Mouse (Mus musculus) forebrain, embryonic 13.5 days (tissue): ENCODE results near the gene Plxdc1. TPM values are rescaled to one million over a fixed set of nuclear protein-coding genes. Genes with fewer than 3 reads are reported as not detected.

Source experiments
- ATAC-seq: fragments of 200-750 bp; cut with Nextera tagmentation; 2 replicates; pipeline ENCODE4 v1.8.0; 2017
- H3K27ac ChIP-seq: fragments of 300-500 bp; sonication (generic); 2 replicates; pipeline ENCODE4 v1.5.1; 2015; ENCODE audit warnings: inconsistent platforms, mild to moderate bottlenecking, moderate library complexity
- H3K27me3 ChIP-seq: fragments of 300-500 bp; sonication (generic); 2 replicates; pipeline ENCODE4 v1.6.1; 2015; ENCODE audit warnings: mild to moderate bottlenecking, inconsistent platforms
- H3K36me3 ChIP-seq: fragments of 300-500 bp; sonication (generic); 2 replicates; pipeline ENCODE4 v1.6.1; 2015; ENCODE audit warnings: mild to moderate bottlenecking, inconsistent platforms; ENCODE audit not compliant: poor library complexity, severe bottlenecking
- H3K4me1 ChIP-seq: fragments of 300-500 bp; sonication (generic); 2 replicates; pipeline ENCODE4 v1.6.1; 2015; ENCODE audit warnings: inconsistent platforms
- H3K4me2 ChIP-seq: fragments of 300-500 bp; sonication (generic); 2 replicates; pipeline ENCODE4 v1.6.1; 2015; ENCODE audit warnings: inconsistent platforms, mild to moderate bottlenecking, moderate library complexity
- H3K4me3 ChIP-seq: fragments of 300-500 bp; sonication (generic); 2 replicates; pipeline ENCODE4 v1.5.1; 2015; ENCODE audit warnings: mild to moderate bottlenecking, inconsistent platforms
- H3K9ac ChIP-seq: fragments of 300-500 bp; sonication (generic); 2 replicates; pipeline ENCODE4 v1.6.1; 2015; ENCODE audit warnings: mild to moderate bottlenecking, inconsistent platforms
- H3K9me3 ChIP-seq: fragments of 300-500 bp; sonication (generic); replicated peaks from 2 replicates; pipeline ENCODE4 v1.6.1; 2016; ENCODE audit warnings: inconsistent platforms
- WGBS: fragments of 180-500 bp; shearing (Covaris S2); methylation state at CpG from one replicate; pipeline ENCODE4 v1.1.7; 2015; 5-methylcytosine and 5-hydroxymethylcytosine counted together
- polyA plus RNA-seq: library from polyadenylated mRNA; unstranded; fragments of >200 nt; fragmentation: Nextera tagmentation; extraction: Ambion mirVana; gene quantifications from 2 replicates; pipeline ENCODE4 v1.2.1, GENCODE M21; 2015

The Plxdc1 gene
- polyA plus RNA-seq, 1 experiment from 2014 or later: 0.34 TPM

DNA sequence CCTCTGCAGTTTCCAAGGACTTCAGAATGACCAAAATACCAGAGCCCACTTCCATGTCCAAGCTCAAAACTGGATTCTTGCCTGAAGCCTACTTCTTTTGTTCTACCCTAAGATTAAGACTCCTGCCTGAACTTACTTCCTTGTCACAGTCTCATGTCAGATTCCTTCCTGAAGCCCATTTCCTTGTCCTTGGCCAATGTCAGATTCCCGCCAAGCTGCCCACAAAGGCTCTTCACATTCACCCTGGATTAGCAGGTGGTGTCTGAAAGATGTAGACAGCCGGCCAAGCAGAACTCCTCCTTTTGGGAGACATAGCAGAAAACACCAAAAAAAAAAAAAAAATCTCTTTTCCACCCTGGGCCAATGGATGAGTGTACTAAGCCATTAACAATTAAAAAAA lies 70.8 kb downstream of the Plxdc1 start:
- Histone ChIP-seq H3K4me3 (no peak overlapping the region), H3K9ac (no peak overlapping the region), H3K27ac (no peak overlapping the region), H3K36me3 (no peaks in the 10 kb centered on the region), H3K9me3 (no peaks in the 10 kb centered on the region), H3K27me3 (no peaks in the 10 kb centered on the region), H3K4me2 (no peak overlapping the region), H3K4me1 (peaks cover 3% of the 10 kb centered on the region; the same call in 1 of the 2 replicates)
- ATAC-seq: no peak
- WGBS: 93% methylated on average over 2 of the region's 2 CpGs

DNA sequence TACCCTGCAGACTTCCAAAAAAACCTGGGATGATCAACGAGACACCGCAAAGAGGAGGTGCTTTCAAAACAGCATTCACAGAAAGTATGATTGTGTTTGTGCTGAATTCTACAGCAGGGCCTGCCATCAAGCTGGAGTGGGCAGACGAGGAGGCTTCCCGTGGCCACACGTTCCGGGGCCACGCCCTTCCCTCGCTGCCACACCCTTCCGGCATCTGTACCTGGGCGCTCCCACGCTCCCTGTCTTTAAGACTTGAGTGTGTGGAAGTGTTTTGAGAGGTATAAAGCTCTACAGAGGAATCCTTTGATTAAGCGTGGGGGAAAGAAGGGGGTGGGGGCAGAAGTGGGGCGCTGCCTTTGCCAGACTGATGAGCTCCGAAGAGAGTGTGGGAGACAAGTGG lies 73.1 kb downstream of the Plxdc1 start:
- H3K9me3 ChIP-seq: no peaks in the 10 kb centered on the region
- no peak overlapping the region for H3K4me3 ChIP-seq
- no peak overlapping the region for H3K27ac ChIP-seq
- ATAC-seq: no peak
- H3K9ac ChIP-seq: no peak overlapping the region
- H3K4me2 ChIP-seq: no peak overlapping the region
- H3K36me3 ChIP-seq: no peaks in the 10 kb centered on the region
- H3K27me3 ChIP-seq: no peaks in the 10 kb centered on the region
- WGBS: 91% methylated on average over 14 of the region's 14 CpGs
- peaks cover 3% of the 10 kb centered on the region; the same call in 1 of the 2 replicates for H3K4me1 ChIP-seq

DNA sequence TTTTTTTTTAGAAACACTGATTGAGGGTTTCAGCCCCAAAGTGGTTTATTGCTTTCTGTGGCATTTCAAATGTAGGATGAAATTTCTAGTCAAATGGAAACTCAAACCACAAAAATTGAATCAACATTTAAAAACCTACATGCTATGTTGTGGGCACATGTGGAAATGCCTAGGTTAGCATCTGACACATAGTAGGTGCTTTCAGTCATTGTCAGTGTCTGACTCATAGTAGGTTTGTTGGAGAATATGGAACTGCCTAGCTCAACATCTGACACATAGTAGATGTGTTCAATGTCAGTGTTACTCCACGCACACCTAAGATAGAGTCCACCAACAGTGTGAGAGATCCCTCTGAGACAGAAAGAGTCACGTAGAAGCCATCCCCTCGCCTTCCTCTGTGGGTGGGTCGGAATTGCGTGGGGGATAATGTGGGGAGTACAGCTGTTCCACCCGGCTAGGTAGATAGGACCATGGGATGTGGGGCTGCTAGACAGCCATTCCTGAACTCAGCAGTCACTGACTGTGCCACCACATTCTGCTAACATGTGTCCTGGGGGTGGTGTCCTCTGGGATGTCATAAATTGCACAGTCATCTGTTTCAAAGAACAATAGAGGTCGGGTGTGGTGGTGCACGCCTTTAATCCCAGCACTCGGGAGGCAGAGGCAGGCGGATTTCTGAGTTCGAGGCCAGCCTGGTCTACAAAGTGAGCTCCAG lies 77.5 kb downstream of the Plxdc1 start:
- Histone ChIP-seq H3K4me1 (no peaks in the 10 kb centered on the region), H3K9me3 (no peaks in the 10 kb centered on the region), H3K9ac (no peak overlapping the region), H3K4me2 (no peak overlapping the region), H3K4me3 (no peak overlapping the region), H3K36me3 (no peaks in the 10 kb centered on the region), H3K27me3 (no peaks in the 10 kb centered on the region), H3K27ac (no peak overlapping the region)
- ATAC-seq: no peak
- 92% methylated on average over 11 of the region's 11 CpGs for WGBS

DNA sequence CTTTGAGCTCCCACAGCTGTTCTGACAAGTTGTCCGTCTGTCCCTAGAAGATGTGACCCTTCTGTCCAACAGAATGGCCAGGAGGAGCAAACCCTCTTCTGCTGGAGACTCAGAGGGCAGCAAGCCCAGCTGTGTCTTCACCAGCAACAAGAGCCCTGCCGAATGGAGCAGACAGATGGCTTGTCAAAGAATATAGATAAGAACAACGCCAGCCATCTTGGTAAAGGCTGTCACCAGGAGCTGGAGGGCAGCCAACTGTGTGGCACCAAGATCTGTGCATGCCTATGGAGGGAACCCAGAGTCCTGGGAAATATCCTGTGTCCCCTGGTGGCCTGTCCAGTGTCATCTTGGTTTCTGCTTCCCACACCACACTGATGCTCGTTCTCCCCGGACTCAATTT lies 78.3 kb downstream of the Plxdc1 start:
- Histone ChIP-seq H3K9me3 (no peaks in the 10 kb centered on the region), H3K9ac (no peak overlapping the region), H3K27me3 (no peaks in the 10 kb centered on the region), H3K4me1 (no peaks in the 10 kb centered on the region), H3K4me2 (no peak overlapping the region), H3K4me3 (no peak overlapping the region), H3K27ac (no peak overlapping the region), H3K36me3 (no peaks in the 10 kb centered on the region)
- 86% methylated on average over 5 of the region's 5 CpGs for WGBS
- ATAC-seq: no peak

DNA sequence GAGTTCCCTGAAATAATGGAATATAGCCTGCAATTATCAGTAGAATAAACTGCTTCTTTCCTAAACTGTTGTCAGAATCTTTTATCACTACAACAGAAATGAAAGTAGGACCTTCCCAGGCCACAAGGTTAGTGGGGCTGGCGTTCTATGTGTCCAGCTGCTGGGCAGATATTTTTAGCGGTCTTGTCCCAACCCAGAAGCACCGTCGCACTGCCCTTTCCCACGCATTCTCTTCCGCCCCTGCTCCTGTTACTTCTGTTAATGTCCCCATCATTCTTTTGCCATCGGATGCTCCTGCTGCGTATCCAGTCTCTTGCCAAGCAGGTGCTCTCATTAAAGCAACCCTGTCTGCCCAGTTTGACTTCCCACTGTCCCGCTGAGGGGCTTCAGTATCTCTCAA lies 79.3 kb downstream of the Plxdc1 start:
- Histone ChIP-seq H3K36me3 (no peaks in the 10 kb centered on the region), H3K4me3 (no peak overlapping the region), H3K27me3 (no peaks in the 10 kb centered on the region), H3K4me2 (no peak overlapping the region), H3K27ac (no peak overlapping the region), H3K4me1 (no peaks in the 10 kb centered on the region), H3K9ac (no peak overlapping the region), H3K9me3 (no peaks in the 10 kb centered on the region)
- WGBS: 92% methylated on average over 9 of the region's 9 CpGs
- ATAC-seq: no peak

DNA sequence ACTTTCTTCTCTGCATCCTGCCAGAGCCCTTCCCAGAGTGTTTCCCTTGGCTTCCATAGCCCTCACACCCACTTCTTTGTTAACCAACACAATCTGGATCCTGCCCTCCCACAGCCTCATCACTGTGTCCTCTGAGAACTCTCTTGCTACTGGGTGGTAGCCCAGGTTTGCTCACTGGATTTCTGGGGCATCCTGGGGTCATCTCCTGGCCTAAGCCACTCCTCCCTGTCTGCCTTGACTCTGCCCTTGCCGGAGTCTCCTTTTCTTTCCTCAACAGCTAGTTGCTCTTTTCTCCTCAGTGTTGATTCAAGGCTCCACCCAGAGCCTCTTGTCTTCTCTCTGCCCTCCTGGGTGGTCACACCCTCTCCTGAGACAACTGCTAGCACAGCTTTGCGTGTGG lies 80.3 kb downstream of the Plxdc1 start:
- ATAC-seq: no peak
- 47% methylated on average over 2 of the region's 2 CpGs for WGBS
- no peaks in the 10 kb centered on the region for H3K9me3 ChIP-seq

DNA sequence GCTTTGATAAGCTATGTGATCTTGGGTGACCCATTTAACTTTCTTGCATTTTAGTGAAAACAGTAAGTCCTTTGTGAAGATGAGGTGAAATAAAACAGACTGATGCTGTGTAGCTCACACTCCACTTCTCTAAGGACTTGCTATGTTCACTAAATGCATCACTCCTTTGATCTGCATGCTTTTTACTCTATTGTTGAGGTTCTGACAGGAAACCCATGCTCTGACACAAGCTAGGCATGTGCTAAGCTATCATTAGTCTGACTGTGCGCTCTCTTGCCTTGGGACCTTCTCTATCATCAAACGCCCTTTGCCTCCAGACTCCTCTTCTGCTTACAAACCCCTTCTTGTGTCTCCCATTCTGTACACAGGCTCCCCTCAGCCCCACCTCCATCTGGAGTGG lies 80.7 kb downstream of the Plxdc1 start:
- Histone ChIP-seq H3K4me1 (no peaks in the 10 kb centered on the region), H3K27ac (no peak overlapping the region), H3K9me3 (no peaks in the 10 kb centered on the region), H3K9ac (no peak overlapping the region), H3K36me3 (no peaks in the 10 kb centered on the region), H3K27me3 (no peaks in the 10 kb centered on the region), H3K4me2 (no peak overlapping the region), H3K4me3 (no peak overlapping the region)
- 88% methylated on average over 2 of the region's 2 CpGs for WGBS
- no peak for ATAC-seq

More for the DNA sequence above, 80.3 kb downstream of the Plxdc1 start:
- no peaks in the 10 kb centered on the region for H3K4me1 ChIP-seq
- H3K4me2 ChIP-seq: no peak overlapping the region
- H3K27me3 ChIP-seq: no peaks in the 10 kb centered on the region
- no peaks in the 10 kb centered on the region for H3K36me3 ChIP-seq
- no peak overlapping the region for H3K4me3 ChIP-seq
- H3K9ac ChIP-seq: no peak overlapping the region
- no peak overlapping the region for H3K27ac ChIP-seq

DNA sequence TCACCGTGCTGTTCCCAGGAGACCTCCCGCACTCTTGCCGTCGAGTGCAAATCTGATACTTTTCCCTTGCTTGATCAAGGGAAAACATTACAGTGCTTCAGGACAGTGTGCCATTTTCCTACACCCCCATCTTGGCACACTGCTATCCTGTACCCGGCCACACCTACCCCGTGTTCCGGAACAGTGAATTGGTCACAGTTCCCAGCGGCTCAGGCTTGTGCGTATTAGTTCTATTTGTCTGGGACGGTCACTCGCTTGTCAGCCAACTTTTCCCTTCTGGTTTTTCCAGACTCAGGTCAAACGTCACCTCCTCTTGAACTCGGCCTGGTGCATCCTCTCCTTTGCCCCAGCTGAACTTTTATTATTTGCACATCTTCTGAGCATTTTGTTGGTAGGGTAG lies 81.4 kb downstream of the Plxdc1 start:
- Histone ChIP-seq H3K27me3 (no peaks in the 10 kb centered on the region), H3K4me1 (no peaks in the 10 kb centered on the region), H3K9ac (no peak overlapping the region), H3K9me3 (no peaks in the 10 kb centered on the region), H3K27ac (no peak overlapping the region), H3K36me3 (no peaks in the 10 kb centered on the region), H3K4me2 (no peak overlapping the region), H3K4me3 (no peak overlapping the region)
- ATAC-seq: no peak
- WGBS: 96% methylated on average over 13 of the region's 13 CpGs

DNA sequence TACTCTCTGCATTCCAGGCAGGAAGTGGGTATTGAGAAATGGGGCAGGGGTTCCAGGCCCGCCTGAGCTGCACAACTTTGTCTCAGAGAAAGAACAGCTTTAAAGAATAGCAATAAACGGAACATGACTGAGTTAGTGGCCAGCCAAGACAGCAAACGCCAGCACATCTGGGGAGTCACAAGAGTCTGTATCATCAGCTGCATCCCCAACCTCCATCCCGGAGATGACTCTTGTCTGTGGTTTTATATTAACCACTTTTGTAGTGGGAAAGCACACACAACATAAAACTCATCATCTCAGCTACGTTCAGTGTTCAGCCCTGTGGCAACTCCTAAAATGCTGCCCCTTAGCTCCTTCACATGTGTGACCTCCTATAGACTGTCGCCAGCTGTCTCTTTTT lies 84.4 kb downstream of the Plxdc1 start:
- H3K27ac ChIP-seq: no peak overlapping the region
- no peak for ATAC-seq
- no peak overlapping the region for H3K4me2 ChIP-seq
- H3K9me3 ChIP-seq: no peaks in the 10 kb centered on the region
- H3K4me3 ChIP-seq: no peak overlapping the region
- H3K9ac ChIP-seq: no peak overlapping the region
- no peaks in the 10 kb centered on the region for H3K4me1 ChIP-seq
- no peaks in the 10 kb centered on the region for H3K27me3 ChIP-seq
- 85% methylated on average over 6 of the region's 6 CpGs for WGBS
- H3K36me3 ChIP-seq: no peaks in the 10 kb centered on the region

DNA sequence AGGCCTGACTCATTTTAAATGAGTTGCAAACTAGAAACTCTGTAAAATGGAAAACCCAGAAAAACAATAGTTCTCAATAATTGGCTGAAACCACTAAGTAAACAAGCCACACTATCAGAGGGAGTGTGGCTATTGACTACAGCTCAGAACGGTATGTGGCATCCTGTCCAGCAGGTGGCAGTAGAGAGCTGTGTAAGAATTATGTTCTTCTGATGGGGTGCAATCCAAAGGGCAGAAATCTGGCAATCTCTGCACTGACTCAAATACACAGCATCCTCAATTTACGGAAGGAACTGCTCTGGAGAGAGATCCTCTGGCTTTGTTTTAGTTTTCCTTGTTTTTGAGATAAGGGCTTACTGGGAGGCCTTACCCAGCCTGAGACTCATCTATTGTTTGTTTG lies 86.4 kb downstream of the Plxdc1 start:
- Histone ChIP-seq H3K4me1 (no peaks in the 10 kb centered on the region), H3K4me2 (no peak overlapping the region), H3K4me3 (no peak overlapping the region), H3K27me3 (no peaks in the 10 kb centered on the region), H3K9me3 (no peaks in the 10 kb centered on the region), H3K36me3 (no peaks in the 10 kb centered on the region), H3K27ac (no peak overlapping the region), H3K9ac (no peak overlapping the region)
- WGBS: 5% methylated on average over 2 of the region's 2 CpGs
- ATAC-seq: no peak

DNA sequence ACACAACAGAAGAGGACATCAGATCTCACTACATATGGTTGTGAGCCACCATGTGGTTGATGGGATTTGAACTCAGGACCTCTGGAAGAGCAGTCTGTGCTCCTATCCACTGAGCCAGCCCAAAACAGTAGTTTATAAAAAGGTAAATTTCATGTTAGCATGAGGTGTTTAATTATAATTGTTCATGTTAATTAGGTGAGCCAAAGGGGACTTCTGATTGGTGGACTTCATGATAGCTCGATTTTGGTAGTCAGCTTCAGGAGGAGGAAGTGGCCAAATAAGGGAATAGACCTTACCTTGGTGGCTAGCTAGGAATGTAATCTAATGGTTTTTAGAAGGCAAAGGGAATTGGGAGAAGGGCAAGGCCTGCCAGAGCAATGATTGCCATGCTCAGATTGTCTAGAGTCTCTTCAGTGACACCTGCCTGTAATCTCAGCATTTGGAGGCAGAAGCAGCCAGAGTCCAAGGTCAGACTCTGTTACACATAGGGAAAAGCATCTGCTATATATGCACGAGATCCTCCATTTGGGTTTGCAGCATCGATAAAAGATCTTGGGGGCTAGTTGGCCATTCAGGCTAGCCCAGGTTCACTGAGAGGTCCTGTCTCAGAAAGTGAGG lies 88.6 kb downstream of the Plxdc1 start:
- no peak overlapping the region for H3K9ac ChIP-seq
- no peaks in the 10 kb centered on the region for H3K27me3 ChIP-seq
- H3K9me3 ChIP-seq: no peaks in the 10 kb centered on the region
- ATAC-seq: no peak
- no peak overlapping the region for H3K4me2 ChIP-seq
- H3K4me1 ChIP-seq: no peaks in the 10 kb centered on the region
- no peaks in the 10 kb centered on the region for H3K36me3 ChIP-seq
- no peak overlapping the region for H3K27ac ChIP-seq
- H3K4me3 ChIP-seq: no peak overlapping the region
- 76% methylated on average over 3 of the region's 3 CpGs for WGBS

DNA sequence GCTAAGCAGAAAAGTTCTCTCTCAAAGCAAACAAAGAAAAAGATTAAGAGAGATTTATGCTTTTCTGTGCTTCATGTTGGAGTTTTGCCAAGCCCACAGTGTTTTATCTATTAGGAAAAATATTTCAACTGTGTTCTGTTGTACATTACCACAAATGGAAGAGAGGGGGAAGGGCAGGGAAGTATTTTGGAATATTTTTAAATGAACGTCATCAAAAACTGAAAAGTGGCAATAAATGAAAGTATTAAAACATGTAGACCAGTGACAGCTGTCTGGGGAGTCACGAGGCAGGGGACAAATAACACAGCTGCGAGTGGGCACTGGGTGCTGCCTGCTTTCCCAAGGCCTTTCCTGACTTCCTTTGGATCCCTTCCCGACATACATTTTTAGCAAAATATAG lies 89.6 kb downstream of the Plxdc1 start:
- no peak overlapping the region for H3K4me2 ChIP-seq
- H3K27ac ChIP-seq: no peak overlapping the region
- no peaks in the 10 kb centered on the region for H3K9me3 ChIP-seq
- no peaks in the 10 kb centered on the region for H3K4me1 ChIP-seq
- no peak overlapping the region for H3K9ac ChIP-seq
- H3K4me3 ChIP-seq: no peak overlapping the region
- ATAC-seq: no peak
- no peaks in the 10 kb centered on the region for H3K27me3 ChIP-seq
- 85% methylated on average over 4 of the region's 4 CpGs for WGBS
- no peaks in the 10 kb centered on the region for H3K36me3 ChIP-seq

DNA sequence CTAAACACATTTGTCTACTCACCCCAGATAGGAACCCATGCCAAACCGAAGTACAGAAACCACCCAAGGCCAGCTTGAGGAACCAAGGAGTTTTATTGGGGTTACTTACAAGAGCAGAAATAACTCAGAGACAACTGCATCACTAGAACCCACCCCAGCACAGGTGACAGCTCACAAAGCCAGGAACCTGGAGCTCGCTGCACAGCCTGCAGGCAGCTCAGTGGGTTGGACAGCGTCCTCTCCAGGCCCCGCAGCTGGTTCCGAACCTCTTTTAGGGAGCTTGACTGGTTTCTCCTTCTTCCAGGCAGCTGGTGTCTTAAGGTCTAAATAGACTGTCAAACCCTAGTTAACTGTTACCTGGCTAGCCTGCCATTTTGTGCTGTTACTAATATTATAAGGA lies 94.4 kb downstream of the Plxdc1 start:
- WGBS: 76% methylated on average over 5 of the region's 5 CpGs
- H3K27me3 ChIP-seq: no peaks in the 10 kb centered on the region
- H3K4me2 ChIP-seq: no peak overlapping the region
- no peaks in the 10 kb centered on the region for H3K4me1 ChIP-seq
- no peak for ATAC-seq
- no peak overlapping the region for H3K4me3 ChIP-seq
- no peak overlapping the region for H3K9ac ChIP-seq
- H3K9me3 ChIP-seq: no peaks in the 10 kb centered on the region
- H3K27ac ChIP-seq: no peak overlapping the region
- H3K36me3 ChIP-seq: no peaks in the 10 kb centered on the region
